Mouse (Mus musculus) cerebellum, adult 2 months (tissue): ENCODE measurements around the gene Prrc2b.

Experiments
- CTCF ChIP-seq: fragments of 200-500 bp; IDR thresholded peaks from 2 replicates; pipeline ENCODE4 v1.5.1; 2011; ENCODE audit warnings: low read depth, mild to moderate bottlenecking, control low read depth, low read length, moderate library complexity, borderline replicate concordance; ENCODE audit not compliant: insufficient read depth
- POLR2A ChIP-seq: fragments of 200-500 bp; IDR thresholded peaks from 2 replicates; pipeline ENCODE4 v1.6.1; 2011; ENCODE audit warnings: low read length, control low read depth, borderline replicate concordance; ENCODE audit not compliant: insufficient read depth

GRCm38 (mm10) chr2:32152367-32153034 lies 1.6 kb downstream of the Prrc2b start:
- TF ChIP-seq CTCF (no peak), POLR2A (no peak)
